Mouse (Mus musculus) gonadal fat pad, adult 2 months (tissue): ENCODE data around the gene Psg20. TPM values are rescaled to one million over a fixed set of nuclear protein-coding genes. Genes with fewer than 3 reads are reported as not detected.
"Not testable (repeated sequence)": the region's sequence is repeated elsewhere in the genome, so short reads cannot be mapped to it uniquely, and the experiment has no call there.

Experiments used
- DNase-seq: peaks from one replicate; pipeline ENCODE4 v3.0.0-alpha.2; 2012; ENCODE audit warnings: low read depth
- polyA plus RNA-seq: library from polyadenylated mRNA; depleted of rRNA; stranded (reverse); fragments of >200 nt; gene quantifications from 2 replicates; pipeline ENCODE4 v1.2.3, GENCODE M21; 2012; rRNA removed

The Psg20 gene
- polyA plus RNA-seq: not detected in 2 replicates

DNA sequence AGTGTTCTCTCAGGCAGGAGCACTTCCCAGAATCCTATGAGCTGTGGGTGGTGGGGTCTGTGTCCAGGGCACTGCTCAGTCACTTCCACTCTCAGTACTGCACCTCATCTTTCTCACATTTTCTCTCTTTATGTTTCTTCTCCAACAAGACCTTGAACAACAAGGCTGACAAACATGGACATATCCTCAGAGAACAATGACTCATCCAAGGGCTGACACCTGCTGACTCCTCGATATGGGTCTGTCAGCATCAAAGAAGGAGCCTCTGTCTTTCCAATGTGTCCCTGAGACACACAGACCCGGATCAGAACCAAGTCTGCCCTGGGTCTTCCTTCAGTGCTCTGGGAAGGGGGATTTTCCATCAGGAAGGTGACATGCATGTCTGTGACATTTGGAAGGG is at the start of gene Psg20:
Psg20 (minus strand) TSS at position 101 of the 400 bp plus-strand sequence.
- no peak for DNase-seq

DNA sequence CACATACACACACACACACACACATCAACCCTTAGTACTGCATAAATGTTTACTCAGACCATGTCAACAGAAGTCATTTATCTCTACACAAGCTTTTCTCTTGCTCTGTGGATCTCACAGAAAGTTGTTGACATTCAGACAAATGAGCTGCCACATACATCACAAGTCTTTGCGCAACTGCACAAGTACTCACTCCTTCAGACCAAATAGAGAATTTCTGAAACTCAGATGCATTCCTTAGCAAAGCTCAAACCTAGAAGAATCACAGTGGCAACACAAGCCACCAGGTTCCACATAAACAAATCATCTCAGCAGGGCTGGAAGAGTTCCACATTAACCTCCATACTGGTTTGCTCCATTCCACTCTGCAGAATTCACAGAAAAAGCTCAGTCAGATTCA is 48.5 kb upstream of the Psg20 start:
- no peak for DNase-seq

- no peak for DNase-seq
Observed at GRCm38 (mm10) chr7:18733111-18733510, 47.1 kb upstream of the Psg20 start.

DNA sequence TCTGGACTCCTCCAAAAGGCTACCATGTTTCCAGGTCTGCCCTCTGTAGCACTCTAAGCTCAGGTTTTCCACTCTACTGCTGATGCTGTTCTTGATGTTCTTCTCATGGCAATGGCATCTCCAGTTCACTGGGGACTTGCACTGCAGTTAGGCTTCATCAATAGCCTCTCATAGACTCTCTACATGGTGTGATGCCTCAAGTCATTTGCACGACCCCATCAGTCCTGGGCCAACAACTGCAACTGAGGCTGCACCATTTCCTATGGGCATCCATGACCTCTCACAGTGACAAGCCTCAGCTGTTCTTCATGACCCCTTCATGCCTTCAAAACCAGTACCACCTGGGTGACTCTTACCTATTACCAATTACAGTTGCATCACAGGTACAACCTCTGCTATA is 42.4 kb upstream of the Psg20 start:
- no peak for DNase-seq

- DNase-seq: not testable (repeated sequence)
Observed at GRCm38 (mm10) chr7:18725931-18726330, 39.9 kb upstream of the Psg20 start.

DNA sequence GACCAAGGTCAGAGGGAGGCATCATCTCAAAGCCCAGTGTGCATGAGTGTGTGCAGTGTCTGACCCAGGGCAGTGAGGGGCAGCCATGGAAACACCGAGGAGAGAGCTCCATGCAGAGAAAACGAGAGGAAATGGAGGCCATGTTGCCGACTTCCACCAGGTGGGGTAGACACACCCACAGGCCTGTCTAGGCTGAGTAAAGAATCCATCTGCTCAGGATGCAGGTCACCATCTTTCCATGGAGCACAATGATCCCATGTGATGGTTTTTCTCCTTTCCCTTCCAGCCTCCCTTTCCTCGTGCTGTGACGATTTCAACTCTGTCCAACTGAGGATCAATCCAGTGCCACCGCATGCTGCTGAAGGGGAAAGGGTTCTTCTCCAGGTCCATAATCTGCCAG is 38.0 kb upstream of the Psg20 start:
- no peak for DNase-seq

DNA sequence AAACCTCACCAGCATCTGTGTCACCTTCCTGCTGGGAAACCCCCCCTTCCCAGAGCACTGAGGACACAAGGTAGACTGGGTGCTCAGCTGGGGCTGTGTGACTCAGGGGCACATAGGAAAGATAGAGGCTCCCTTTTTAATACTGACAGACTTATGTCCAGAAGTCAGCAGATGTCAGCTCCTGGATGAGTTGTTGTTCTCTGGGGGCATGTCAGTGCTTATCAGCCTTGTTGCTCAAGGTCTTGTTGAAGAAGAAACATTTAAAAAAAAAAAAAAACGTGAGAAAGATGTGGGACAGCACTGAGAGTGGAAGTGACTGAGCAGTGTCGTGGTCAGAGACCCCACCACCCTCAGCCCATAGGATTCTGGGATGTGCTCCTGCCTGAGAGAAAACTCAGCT is 31.8 kb upstream of the Psg20 start, which contains the start of gene Psg22:
Psg22 (plus strand) TSS at position 301 of the 400 bp plus-strand sequence.
- no peak for DNase-seq

DNA sequence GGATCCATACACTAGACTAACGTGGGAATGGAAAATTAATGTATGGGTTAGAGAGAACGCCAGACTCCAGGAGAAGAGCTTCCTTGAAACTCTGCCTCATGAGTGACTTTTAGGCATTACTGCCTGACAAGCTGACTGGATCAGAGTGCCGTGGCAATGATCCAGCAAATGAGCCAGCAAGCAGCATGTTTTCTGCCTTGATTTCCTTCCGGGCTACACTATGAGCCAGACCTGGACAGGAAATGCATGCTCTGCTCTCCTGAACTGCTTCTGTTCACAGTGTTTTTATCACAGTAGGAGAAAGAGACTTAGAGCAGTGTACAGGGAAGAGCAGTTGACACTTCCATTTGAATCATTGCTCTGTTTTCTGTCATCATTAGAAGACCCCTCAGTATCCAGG is 29.6 kb upstream of the Psg20 start:
- DNase-seq: no peak

- no peak for DNase-seq
Observed at GRCm38 (mm10) chr7:18710846-18711245, 24.9 kb upstream of the Psg20 start.

DNA sequence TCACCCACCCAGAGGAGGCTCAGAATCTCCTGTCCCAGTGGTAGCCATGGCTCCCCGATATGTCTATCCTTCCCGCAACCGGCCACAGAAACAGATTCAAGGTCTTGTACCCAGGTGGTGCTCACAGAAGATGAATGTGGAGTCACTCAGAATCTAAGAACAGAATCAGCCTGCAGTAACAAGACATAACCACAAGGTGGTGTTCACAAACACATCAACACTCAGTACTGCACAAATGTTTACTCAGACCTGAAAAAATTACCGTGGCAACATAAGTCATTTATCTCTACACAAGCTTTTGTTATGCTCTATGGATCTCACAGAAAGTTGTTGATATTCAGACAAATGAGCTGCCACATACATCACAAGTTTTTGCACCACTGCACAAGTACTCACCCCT is 24.3 kb upstream of the Psg20 start:
- DNase-seq: not testable (repeated sequence)

GRCm38 (mm10) chr7:18685586-18685985 is 399 bp downstream of the Psg20 start:
- no peak for DNase-seq

- DNase-seq: no peak
Observed at GRCm38 (mm10) chr7:18679772-18680171, 6.2 kb downstream of the Psg20 start.

GRCm38 (mm10) chr7:18656625-18657024 is 29.4 kb downstream of the Psg20 start, which contains the start of gene Psg21:
Psg21 (minus strand) TSS chr7:18656725.
- DNase-seq: not testable (repeated sequence)

- DNase-seq: not testable (repeated sequence)
Observed at GRCm38 (mm10) chr7:18626921-18627320, 59.1 kb downstream of the Psg20 start.

Other genes starting within 250 kb of the Psg20 start
- not detected in 2 replicates for gene Psg26, start 202.0 kb downstream of the Psg20 start, polyA plus RNA-seq
- gene Psg25, start 153.9 kb downstream of the Psg20 start, polyA plus RNA-seq: not detected in 2 replicates
- gene Psg27, start 118.9 kb downstream of the Psg20 start, polyA plus RNA-seq: not detected in 2 replicates
- 0.18 TPM in 1 of 2 replicates, not detected in the other for gene Psg23, start 69.7 kb downstream of the Psg20 start, polyA plus RNA-seq
- not detected in 2 replicates for gene Psg21, start 29.5 kb downstream of the Psg20 start, polyA plus RNA-seq
- not detected in 2 replicates for gene Psg22, start 31.9 kb upstream of the Psg20 start, polyA plus RNA-seq
- gene Psg19, start 112.3 kb upstream of the Psg20 start, polyA plus RNA-seq: not detected in 2 replicates
- gene Psg17, start 135.4 kb upstream of the Psg20 start, polyA plus RNA-seq: 0.14 TPM in 1 of 2 replicates, not detected in the other
- 7.5 and 9.1 TPM in 2 replicates for gene Mill2, start 153.8 kb upstream of the Psg20 start, polyA plus RNA-seq
- 6.2 and 7.1 TPM in 2 replicates for gene Pglyrp1, start 185.1 kb upstream of the Psg20 start, polyA plus RNA-seq
- 20.1 and 23.2 TPM in 2 replicates for gene Ccdc61, start 224.2 kb upstream of the Psg20 start, polyA plus RNA-seq
- 1.3 and 2.1 TPM in 2 replicates for gene Nova2, start 239.7 kb upstream of the Psg20 start, polyA plus RNA-seq